Mouse (Mus musculus) frontal cortex, adult 2 months (tissue): Measurements from ENCODE around the gene Gm884. TPM values are rescaled to one million over a fixed set of nuclear protein-coding genes. Genes with fewer than 3 reads are reported as not detected.
A peak's percentile ranks its signal among the peaks of the same experiment; 100 is the strongest.

Source experiments
- DNase-seq, 2 experiments: peaks; one replicate each; pipeline ENCODE4 v3.0.0; 2022; ENCODE audit warnings: low spot score in 1 of 2; ENCODE audit errors: extremely low spot score in 1 of 2
- polyA plus RNA-seq: library from polyadenylated mRNA; depleted of rRNA; stranded (reverse); fragments of >200 nt; gene quantifications from 2 replicates; pipeline ENCODE4 v1.2.3, GENCODE M21; 2012; rRNA removed

Gene Gm884
- polyA plus RNA-seq = 0.02 TPM in 1 of 2 replicates, not detected in the other

- no peak for DNase-seq
Measured at GRCm38 (mm10) chr11:103621040-103621439, at the start of gene Gm884. Gene Gm884, minus strand, starts transcription at chr11:103621140.

- no peak for DNase-seq
Measured at GRCm38 (mm10) chr11:103666907-103667426, 46.0 kb upstream of the Gm884 start.

GRCm38 (mm10) chr11:103666181-103666906 is 45.4 kb upstream of the Gm884 start:
- DNase-seq = peak; percentile 92 to 94

- no peak for DNase-seq
Measured at GRCm38 (mm10) chr11:103665695-103666094, 44.8 kb upstream of the Gm884 start.

- no peak for DNase-seq
Measured at GRCm38 (mm10) chr11:103663119-103663518, 42.2 kb upstream of the Gm884 start.

GRCm38 (mm10) chr11:103662546-103662945 is 41.6 kb upstream of the Gm884 start:
- DNase-seq = peak; percentile 87 to 91

- DNase-seq = peak in 1 of 2 experiments; percentile 76
Measured at GRCm38 (mm10) chr11:103661863-103662262, 40.9 kb upstream of the Gm884 start.

- DNase-seq = no peak
Measured at GRCm38 (mm10) chr11:103658189-103658588, 37.2 kb upstream of the Gm884 start.

- no peak for DNase-seq
Measured at GRCm38 (mm10) chr11:103656520-103656919, 35.6 kb upstream of the Gm884 start.

- DNase-seq = peak in 1 of 2 experiments; percentile 85
Measured at GRCm38 (mm10) chr11:103653359-103653965, 32.5 kb upstream of the Gm884 start.

GRCm38 (mm10) chr11:103651426-103651825 is 30.5 kb upstream of the Gm884 start:
- DNase-seq = peak in 1 of 2 experiments; percentile 83

- no peak for DNase-seq
Measured at GRCm38 (mm10) chr11:103649983-103650493, 29.1 kb upstream of the Gm884 start.

- peak; percentile 71 to 90 for DNase-seq
Measured at GRCm38 (mm10) chr11:103649301-103649982, 28.5 kb upstream of the Gm884 start, which contains the start of gene Rprml. Gene Rprml, plus strand, starts transcription at chr11:103649570.

GRCm38 (mm10) chr11:103648656-103649055 is 27.7 kb upstream of the Gm884 start:
- no peak for DNase-seq

- no peak for DNase-seq
Measured at GRCm38 (mm10) chr11:103647921-103648620, 27.1 kb upstream of the Gm884 start.

- DNase-seq = no peak
Measured at GRCm38 (mm10) chr11:103646301-103646700, 25.4 kb upstream of the Gm884 start.

GRCm38 (mm10) chr11:103645731-103646130 is 24.8 kb upstream of the Gm884 start:
- DNase-seq = no peak

- DNase-seq = no peak
Measured at GRCm38 (mm10) chr11:103643211-103643610, 22.3 kb upstream of the Gm884 start.

- DNase-seq = peak in 1 of 2 experiments; percentile 82
Measured at GRCm38 (mm10) chr11:103639407-103639946, 18.5 kb upstream of the Gm884 start.

- no peak for DNase-seq
Measured at GRCm38 (mm10) chr11:103638790-103639189, 17.9 kb upstream of the Gm884 start, which contains the start of gene Lyzl6. Gene Lyzl6, minus strand, starts transcription at chr11:103638890.
